Mouse (Mus musculus): ENCODE measurements around the gene Eml1. TPM values are rescaled to one million over a fixed set of nuclear protein-coding genes. Genes with fewer than 3 reads are reported as not detected.

The Eml1 gene
- polyA plus RNA-seq, 1 experiment = 76.5 TPM

DNA sequence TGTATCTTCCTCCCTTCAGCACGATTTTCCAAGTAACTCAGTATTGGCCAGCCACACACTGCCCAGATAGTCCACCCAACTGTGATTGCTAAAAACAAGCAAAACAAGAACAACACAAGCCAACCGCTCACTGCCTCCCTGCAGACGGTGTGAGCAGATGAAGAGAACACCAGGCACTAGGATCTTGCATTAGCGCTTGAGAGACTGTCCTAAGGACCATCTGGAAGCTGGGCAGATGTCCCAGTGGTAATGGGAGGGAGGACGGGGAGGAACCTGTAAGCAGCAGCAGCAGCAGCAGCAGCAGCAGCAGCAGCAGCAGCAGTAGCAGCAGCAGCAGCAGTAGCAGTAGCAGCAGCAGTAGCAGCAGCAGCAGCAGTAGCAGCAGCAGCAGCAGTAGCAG lies 21.7 kb upstream of the Eml1 start:
- TF ChIP-seq POLR2A (IDR thresholded peaks at IDR 0.05; ENCODE audit: extremely low read depth, insufficient read depth, low read length) (no peak), CTCF (IDR thresholded peaks at IDR 0.05; ENCODE audit: extremely low read depth, insufficient read depth, low read length) (no peak)
- Histone ChIP-seq H3K4me1 (ENCODE audit: control insufficient read depth, insufficient read depth, low read length) (no peaks in the 10 kb centered on the region), H3K4me3 (ENCODE audit: insufficient read depth, low read length) (no peak overlapping the region)

GRCm38 (mm10) chr12:108350931-108351330 lies 19.8 kb upstream of the Eml1 start:
- TF ChIP-seq POLR2A (IDR thresholded peaks at IDR 0.05; ENCODE audit: extremely low read depth, insufficient read depth, low read length) (no peak), CTCF (IDR thresholded peaks at IDR 0.05; ENCODE audit: extremely low read depth, insufficient read depth, low read length) (no peak)
- Histone ChIP-seq H3K27ac (ENCODE audit: insufficient read depth, low read length) (no peak overlapping the region), H3K4me1 (ENCODE audit: control insufficient read depth, insufficient read depth, low read length) (no peaks in the 10 kb centered on the region), H3K4me3 (ENCODE audit: insufficient read depth, low read length) (no peak overlapping the region)

More for the DNA sequence above, 21.7 kb upstream of the Eml1 start:
- H3K27ac ChIP-seq (ENCODE audit: insufficient read depth, low read length) = no peak overlapping the region

DNA sequence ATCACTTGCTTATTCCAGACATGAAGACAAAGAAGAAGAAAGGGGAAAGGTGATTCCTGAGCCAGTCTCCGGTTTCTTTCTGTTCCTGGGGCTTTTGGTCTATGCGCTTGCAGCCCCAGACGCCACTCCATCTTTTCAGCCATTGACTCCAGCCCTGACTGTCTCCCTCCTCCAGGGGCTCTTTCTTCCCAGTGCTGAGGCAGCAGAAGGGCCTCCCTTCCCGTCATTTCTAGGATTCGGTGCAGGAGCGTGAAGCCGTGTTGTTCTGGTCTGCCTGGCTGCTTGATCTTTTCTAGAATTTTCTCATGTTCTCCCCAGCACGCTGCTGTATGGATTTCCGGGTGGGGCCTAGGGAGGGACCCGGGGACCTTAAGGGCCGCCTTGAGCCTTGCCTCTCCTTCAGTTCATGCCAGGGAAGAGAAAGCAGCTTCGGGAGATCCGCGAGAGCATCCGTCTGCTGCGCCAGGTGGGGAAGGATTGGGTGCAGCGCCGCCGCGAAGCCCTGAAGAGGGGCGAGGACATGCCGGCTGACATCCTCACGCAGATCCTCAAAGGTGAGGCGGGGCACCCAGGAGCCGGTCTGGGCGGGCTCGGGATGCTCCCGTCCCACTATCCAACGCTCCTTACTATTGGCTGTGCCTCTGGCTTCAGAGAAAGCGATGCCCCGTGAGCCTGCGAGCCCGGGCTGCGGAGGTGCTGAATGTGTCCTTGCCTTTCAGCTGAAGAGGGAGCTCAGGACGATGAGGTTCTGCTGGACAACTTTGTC lies 18.2 kb upstream of the Eml1 start:
- Histone ChIP-seq H3K4me1 (ENCODE audit: control insufficient read depth, insufficient read depth, low read length) (no peaks in the 10 kb centered on the region), H3K4me3 (ENCODE audit: insufficient read depth, low read length) (no peak overlapping the region), H3K27ac (ENCODE audit: insufficient read depth, low read length) (no peak overlapping the region)
- TF ChIP-seq POLR2A (IDR thresholded peaks at IDR 0.05; ENCODE audit: extremely low read depth, insufficient read depth, low read length) (no peak), CTCF (IDR thresholded peaks at IDR 0.05; ENCODE audit: extremely low read depth, insufficient read depth, low read length) (no peak)

- H3K4me3 ChIP-seq (ENCODE audit: insufficient read depth, low read length) = no peak overlapping the region
- no peak overlapping the region for H3K27ac ChIP-seq (ENCODE audit: insufficient read depth, low read length)
- TF ChIP-seq POLR2A (IDR thresholded peaks at IDR 0.05; ENCODE audit: extremely low read depth, insufficient read depth, low read length) = no peak
- no peak for TF ChIP-seq CTCF (IDR thresholded peaks at IDR 0.05; ENCODE audit: extremely low read depth, insufficient read depth, low read length)
- no peaks in the 10 kb centered on the region for H3K4me1 ChIP-seq (ENCODE audit: control insufficient read depth, insufficient read depth, low read length)
Observed at GRCm38 (mm10) chr12:108354284-108354683, 16.5 kb upstream of the Eml1 start.

GRCm38 (mm10) chr12:108355271-108355670 lies 15.5 kb upstream of the Eml1 start:
- Histone ChIP-seq H3K27ac (ENCODE audit: insufficient read depth, low read length) (no peak overlapping the region), H3K4me3 (ENCODE audit: insufficient read depth, low read length) (no peak overlapping the region), H3K4me1 (ENCODE audit: control insufficient read depth, insufficient read depth, low read length) (no peaks in the 10 kb centered on the region)
- TF ChIP-seq CTCF (IDR thresholded peaks at IDR 0.05; ENCODE audit: extremely low read depth, insufficient read depth, low read length) (no peak), POLR2A (IDR thresholded peaks at IDR 0.05; ENCODE audit: extremely low read depth, insufficient read depth, low read length) (no peak)

GRCm38 (mm10) chr12:108355986-108356385 lies 14.8 kb upstream of the Eml1 start:
- Histone ChIP-seq H3K4me1 (ENCODE audit: control insufficient read depth, insufficient read depth, low read length) (no peaks in the 10 kb centered on the region), H3K4me3 (ENCODE audit: insufficient read depth, low read length) (no peak overlapping the region), H3K27ac (ENCODE audit: insufficient read depth, low read length) (no peak overlapping the region)
- TF ChIP-seq CTCF (IDR thresholded peaks at IDR 0.05; ENCODE audit: extremely low read depth, insufficient read depth, low read length) (no peak), POLR2A (IDR thresholded peaks at IDR 0.05; ENCODE audit: extremely low read depth, insufficient read depth, low read length) (no peak)

DNA sequence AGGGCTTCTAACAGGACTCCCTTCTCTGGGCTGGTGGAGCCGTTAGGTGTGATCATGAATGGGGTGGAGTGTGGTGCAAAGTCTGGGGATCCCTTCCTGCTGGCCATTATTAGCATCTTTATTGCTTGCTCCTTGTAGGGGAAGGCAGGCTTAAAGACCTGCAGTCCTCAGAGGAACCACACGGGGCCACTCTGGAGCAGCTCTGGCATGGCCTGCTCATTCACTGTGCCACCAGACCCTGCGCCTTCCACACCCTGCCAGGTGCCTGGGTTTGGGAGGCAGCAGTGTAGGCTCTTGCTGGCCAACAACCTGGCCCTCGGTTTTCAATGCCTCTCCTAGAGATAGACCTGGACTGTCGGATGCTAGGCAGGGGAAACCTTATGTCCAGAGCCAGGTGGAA lies 7.0 kb upstream of the Eml1 start:
- peak; percentile 92 for TF ChIP-seq CTCF (IDR thresholded peaks at IDR 0.05; ENCODE audit: extremely low read depth, insufficient read depth, low read length)
- no peak for TF ChIP-seq POLR2A (IDR thresholded peaks at IDR 0.05; ENCODE audit: extremely low read depth, insufficient read depth, low read length)
- Histone ChIP-seq H3K27ac (ENCODE audit: insufficient read depth, low read length) (no peak overlapping the region), H3K4me3 (ENCODE audit: insufficient read depth, low read length) (no peak overlapping the region), H3K4me1 (ENCODE audit: control insufficient read depth, insufficient read depth, low read length) (0 out of 2 replicates have a peak, but pooled peaks cover 1% of the 10 kb centered on the region)

- H3K4me3 ChIP-seq (ENCODE audit: insufficient read depth, low read length) = no peak overlapping the region
- 0 out of 2 replicates have a peak, but pooled peaks cover 1% of the 10 kb centered on the region for H3K4me1 ChIP-seq (ENCODE audit: control insufficient read depth, insufficient read depth, low read length)
- TF ChIP-seq CTCF (IDR thresholded peaks at IDR 0.05; ENCODE audit: extremely low read depth, insufficient read depth, low read length) (no peak), POLR2A (IDR thresholded peaks at IDR 0.05; ENCODE audit: extremely low read depth, insufficient read depth, low read length) (no peak)
- H3K27ac ChIP-seq (ENCODE audit: insufficient read depth, low read length) = no peak overlapping the region
Observed at GRCm38 (mm10) chr12:108365340-108365739, 5.4 kb upstream of the Eml1 start.

- TF ChIP-seq POLR2A (IDR thresholded peaks at IDR 0.05; ENCODE audit: extremely low read depth, insufficient read depth, low read length) = no peak
- TF ChIP-seq CTCF (IDR thresholded peaks at IDR 0.05; ENCODE audit: extremely low read depth, insufficient read depth, low read length) = no peak
- Histone ChIP-seq H3K4me3 (ENCODE audit: insufficient read depth, low read length) (no peak overlapping the region), H3K27ac (ENCODE audit: insufficient read depth, low read length) (no peak overlapping the region), H3K4me1 (ENCODE audit: control insufficient read depth, insufficient read depth, low read length) (0 out of 2 replicates have a peak, but pooled peaks cover 1% of the 10 kb centered on the region)
Observed at GRCm38 (mm10) chr12:108365868-108366267, 4.9 kb upstream of the Eml1 start.

DNA sequence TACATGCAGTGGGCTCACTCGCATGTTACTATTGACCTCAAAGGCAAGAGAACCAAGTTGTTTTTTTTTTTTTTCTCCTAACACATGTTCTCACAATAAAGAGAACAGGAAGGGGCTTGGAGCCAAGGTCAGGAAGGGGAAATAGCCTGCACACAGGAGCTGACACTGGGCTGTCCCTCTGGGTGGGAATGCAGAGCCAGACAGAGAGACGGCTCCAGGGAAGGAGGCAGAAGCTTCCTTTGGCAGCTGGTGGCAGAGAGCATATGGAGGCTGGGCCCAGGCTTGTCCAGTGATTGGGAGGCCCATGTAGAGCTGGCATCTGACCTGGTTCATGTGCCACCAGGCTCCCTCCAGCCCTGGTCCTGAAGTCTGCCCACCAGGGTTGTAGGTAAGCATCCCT lies 2.8 kb upstream of the Eml1 start:
- TF ChIP-seq CTCF (IDR thresholded peaks at IDR 0.05; ENCODE audit: extremely low read depth, insufficient read depth, low read length) (no peak), POLR2A (IDR thresholded peaks at IDR 0.05; ENCODE audit: extremely low read depth, insufficient read depth, low read length) (no peak)
- Histone ChIP-seq H3K4me3 (ENCODE audit: insufficient read depth, low read length) (no peak overlapping the region), H3K4me1 (ENCODE audit: control insufficient read depth, insufficient read depth, low read length) (0 out of 2 replicates have a peak, but pooled peaks cover 1% of the 10 kb centered on the region)

More for the DNA sequence above, 2.8 kb upstream of the Eml1 start:
- H3K27ac ChIP-seq (ENCODE audit: insufficient read depth, low read length) = no peak overlapping the region

Data from cortical plate, adult 2 months (tissue).